Mouse (Mus musculus) monocyte, adult 2 months (primary cell): ENCODE results near the gene Hykk.
"Not testable (repeated sequence)": the region's sequence is repeated elsewhere in the genome, so short reads cannot be mapped to it uniquely, and the experiment has no call there.

Experiments used
- DNase-seq, 2 experiments: peaks; one replicate each; pipeline ENCODE4 v3.0.0; 2022; ENCODE audit warnings: low spot score in 2 of 2, low read depth in 1 of 2

Hykk gene

DNA sequence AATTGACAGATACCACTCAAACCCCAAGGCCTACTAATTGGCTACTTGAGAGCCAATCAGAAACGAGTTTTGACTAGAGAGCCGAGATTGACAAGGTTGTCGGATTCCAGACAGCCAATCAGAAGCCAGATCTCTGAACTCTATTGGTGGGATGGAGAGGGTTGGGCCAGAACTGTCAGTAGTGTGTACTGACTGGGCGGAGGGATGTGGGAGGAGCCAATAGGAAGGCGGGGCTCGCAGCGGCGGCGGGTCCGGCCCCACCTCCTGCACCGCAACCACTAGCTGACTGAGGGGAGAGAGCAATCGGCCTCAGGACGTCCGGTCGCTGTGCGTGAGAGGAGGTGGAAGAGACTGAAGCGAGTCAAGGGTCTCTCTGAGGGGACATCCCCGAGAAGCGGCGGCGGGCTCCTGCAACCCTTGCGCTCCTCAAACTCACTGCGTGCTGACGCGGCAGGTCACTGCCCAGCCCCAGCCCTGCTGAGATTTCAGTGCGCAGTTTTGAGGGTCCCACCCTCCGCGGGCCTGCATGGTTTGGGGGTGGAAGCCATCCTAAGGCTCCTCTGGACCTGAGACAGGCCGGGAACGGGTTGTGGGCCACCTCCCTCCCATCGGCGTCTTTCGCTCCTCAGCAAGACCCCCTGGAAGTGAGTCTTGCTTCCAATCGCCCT, at the start of gene Hykk:
Gene Hykk (plus strand): TSS at position 274 of the 668 bp plus-strand sequence.
- peak; percentile 9 to 46 for DNase-seq

- DNase-seq: no peak
Measured at GRCm38 (mm10) chr9:54878759-54879158, 38.3 kb upstream of the Hykk start.

DNA sequence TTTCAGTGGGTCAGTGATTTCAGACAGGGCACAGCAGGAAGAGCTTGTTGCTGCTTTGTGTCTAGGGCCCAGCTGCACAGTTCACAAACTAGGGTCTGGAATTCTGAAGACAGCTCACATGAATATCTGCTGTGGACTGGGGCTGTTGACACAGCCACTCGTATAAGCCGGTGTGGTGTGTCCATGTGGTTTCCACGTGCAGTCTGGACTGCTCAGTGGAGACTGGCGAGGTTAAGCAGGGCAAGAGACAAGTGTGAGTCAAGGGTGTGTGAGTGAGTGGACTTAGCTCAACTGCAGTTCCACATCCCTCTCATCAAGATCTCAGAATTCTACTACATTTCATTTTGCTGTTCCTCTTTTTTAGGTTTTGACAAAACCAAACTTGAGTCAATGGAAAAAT, 25.0 kb upstream of the Hykk start:
- DNase-seq: no peak

DNA sequence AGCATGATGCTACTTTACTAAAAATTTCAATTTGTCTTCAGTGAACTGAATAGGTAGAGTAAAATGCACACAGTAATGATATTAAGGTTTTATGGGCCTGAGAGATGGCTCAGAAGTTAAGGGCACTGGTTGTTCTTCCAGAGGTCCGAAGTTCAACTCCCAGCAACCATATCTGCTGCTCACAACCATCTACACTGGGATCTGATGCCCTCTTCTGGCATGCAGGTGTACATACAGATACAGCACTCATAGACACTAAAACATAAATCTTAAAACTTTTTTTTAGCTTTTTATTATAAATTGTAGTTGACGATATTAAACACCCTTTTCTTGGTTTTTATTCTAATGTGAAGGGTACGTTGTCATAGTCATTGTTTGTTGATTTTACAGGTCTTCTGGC, 20.0 kb upstream of the Hykk start:
- no peak for DNase-seq

GRCm38 (mm10) chr9:54909446-54909845, 7.6 kb upstream of the Hykk start:
- DNase-seq: no peak

DNA sequence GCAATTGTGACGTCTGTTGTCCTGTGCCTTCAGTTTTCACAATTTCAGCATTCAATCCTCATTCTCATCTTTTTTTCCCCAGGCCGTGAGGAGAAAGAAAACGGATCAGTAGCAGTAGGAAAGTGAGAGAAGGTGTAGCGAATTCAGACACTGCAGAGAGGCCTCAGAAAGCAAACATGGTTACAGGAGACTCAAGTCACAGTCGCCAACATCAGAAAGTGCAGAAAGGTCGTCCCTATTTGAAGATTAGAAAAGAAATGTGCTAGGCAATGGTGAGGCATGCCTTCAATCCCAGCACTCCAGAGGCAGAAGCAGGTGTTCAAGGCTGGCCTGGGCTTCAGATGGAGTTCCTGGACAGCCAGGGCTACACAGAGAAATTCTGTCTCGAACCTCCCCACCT, 1.5 kb upstream of the Hykk start:
- DNase-seq: no peak

DNA sequence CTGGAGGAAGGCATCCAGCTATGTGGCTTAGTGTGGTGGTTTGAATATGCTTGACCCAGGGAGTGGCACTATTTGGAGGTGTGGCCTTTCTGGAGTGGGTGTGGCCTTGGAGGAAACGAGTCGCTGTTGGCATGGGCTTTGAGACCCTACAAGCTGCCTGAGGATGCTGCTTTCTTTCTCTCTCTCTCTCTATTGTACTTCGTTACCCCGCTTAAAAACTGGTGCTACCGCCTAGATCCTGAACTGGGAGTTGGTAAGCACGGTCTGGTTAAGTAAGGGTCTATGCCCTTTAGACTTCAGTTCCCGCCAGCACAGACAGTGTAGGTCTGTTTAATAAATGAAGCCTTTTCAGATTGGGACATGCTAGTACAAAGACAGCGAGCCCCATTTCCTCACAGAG, 682 bp upstream of the Hykk start:
- no peak for DNase-seq

DNA sequence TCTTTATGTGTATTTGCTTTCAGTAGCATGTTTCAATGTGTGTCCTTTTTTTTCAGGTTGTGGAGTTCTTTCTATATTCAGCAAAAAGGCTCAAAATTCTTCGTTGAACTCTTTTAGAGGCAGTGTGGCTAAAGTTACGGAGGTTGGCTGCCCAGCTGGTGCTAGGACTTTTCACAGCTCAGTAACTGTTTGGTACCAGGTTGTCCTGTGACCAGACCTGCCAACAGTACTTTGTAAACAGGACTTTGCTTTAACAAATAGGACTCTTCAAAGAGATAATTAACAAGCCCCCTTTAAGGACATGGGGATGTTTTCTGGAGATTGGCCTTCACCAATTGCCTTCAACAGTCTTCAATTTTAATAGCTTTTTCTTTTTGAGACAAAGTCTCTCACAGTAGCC, 1.1 kb downstream of the Hykk start:
- no peak for DNase-seq

GRCm38 (mm10) chr9:54918781-54919180, 1.7 kb downstream of the Hykk start:
- DNase-seq: no peak

- no peak for DNase-seq
Measured at GRCm38 (mm10) chr9:54919946-54920345, 2.9 kb downstream of the Hykk start.

DNA sequence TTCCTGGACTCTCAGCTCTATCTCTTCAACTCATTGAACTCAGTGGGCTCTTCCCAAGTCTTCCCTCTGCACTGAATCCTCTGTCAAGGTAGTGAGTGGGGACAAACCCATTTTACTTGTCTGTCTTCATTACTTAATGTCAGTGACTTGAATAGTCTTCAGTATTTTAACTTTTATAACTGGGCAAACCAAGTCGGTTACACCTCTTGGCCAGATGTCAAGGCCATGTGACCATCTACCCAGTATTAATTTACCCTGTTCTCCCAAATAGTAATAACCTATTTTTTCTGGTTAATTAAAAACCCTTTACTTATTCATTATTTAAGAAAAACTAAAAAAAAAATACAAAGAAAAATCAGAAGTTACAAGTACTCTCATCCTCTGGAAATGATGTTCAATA, 13.7 kb downstream of the Hykk start:
- no peak for DNase-seq

DNA sequence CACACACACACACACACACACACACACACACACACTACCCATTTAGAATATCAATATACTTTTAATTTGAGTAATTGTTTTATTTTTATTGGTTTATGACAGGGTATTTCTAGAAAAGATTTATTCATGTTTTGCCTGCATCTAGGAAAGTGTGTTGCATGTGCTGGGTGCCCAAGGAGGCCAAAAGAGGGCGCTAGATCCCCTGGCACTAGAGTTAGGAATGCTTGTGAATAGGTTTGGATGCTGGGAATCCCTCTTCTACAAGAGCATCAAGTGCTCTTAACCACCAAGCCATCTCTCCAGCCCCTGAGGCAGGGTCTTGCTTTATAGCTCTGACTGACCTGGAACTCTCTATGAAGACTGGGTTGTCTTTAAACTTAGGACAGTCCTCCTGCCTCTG, 14.7 kb downstream of the Hykk start:
- no peak for DNase-seq

DNA sequence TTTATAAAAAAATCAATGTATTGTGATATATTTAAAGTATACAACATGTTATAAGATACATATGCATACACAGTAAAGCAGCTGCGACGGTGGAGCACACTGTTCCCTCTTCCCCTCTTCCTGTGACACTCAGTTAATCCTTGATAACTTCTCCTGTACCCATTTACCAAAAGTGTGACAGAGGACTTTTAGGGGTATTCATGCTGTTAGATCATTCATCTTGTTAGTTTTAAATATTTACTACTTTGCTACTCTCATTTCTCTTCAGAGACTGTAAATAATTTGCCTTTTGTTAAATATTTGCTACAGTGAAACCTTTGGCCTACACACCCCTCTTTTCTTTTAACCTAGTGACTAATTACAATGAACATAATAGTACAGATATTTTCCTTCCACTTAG, 15.3 kb downstream of the Hykk start:
- no peak for DNase-seq

DNA sequence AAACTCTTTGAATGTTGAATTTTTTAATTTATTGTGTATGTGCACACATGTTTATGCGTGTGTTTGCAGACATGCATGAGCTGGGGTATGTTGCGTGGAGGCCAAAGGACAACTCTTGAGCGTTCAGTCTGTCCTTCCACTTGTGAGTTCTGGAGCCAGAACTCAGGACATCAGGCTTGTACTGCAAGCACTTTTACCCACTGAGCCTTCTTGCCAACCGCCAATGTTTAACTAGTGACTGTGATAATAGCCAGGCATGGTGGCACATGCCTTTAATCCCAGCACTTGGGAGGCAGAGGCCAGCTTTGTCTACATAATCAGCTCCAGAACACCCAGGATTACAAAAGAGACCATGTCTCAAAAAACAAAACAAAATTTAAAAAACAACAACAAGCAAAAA, 25.0 kb downstream of the Hykk start:
- no peak for DNase-seq

GRCm38 (mm10) chr9:54944467-54944866, 27.4 kb downstream of the Hykk start:
- no peak for DNase-seq

GRCm38 (mm10) chr9:54946256-54946655, 29.2 kb downstream of the Hykk start:
- DNase-seq: no peak

DNA sequence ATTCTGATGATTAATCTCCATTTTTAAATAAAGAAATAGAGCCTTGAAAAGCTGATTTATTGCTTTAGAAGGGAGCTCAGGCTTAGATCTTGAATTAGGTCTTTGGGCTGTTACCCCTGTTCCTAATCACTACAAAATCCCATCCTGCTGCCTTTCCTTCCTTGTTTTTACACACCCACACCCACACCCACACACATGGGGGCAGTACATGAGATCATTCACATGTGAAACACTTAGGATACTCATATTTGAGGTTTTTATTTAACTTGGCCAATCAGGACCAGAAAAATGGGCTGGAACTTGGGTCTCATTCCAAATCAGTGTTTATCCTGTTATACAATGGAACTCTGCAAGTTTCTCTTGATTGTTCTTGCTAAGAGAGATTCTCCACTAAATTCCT, 32.4 kb downstream of the Hykk start:
- DNase-seq: no peak

DNA sequence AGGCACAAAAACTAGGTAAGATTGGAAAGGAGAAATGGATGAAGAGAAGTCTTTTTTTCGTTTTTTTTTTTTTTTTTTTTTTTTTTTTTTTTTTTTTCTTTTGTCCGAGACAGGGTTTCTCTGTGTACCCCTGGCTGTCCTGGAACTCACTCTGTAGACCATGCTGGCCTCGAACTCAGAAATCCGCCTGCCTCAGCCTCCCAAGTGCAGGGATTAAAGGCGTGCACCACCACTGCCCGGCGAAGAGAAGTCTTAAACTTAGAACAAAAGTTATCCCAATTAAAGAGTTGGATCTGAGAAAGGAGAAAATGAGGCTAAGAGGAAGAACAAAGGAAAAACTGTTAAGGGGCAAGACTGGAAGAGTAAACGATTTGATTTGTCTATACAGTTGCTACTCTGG, 33.1 kb downstream of the Hykk start:
- DNase-seq: not testable (repeated sequence)

DNA sequence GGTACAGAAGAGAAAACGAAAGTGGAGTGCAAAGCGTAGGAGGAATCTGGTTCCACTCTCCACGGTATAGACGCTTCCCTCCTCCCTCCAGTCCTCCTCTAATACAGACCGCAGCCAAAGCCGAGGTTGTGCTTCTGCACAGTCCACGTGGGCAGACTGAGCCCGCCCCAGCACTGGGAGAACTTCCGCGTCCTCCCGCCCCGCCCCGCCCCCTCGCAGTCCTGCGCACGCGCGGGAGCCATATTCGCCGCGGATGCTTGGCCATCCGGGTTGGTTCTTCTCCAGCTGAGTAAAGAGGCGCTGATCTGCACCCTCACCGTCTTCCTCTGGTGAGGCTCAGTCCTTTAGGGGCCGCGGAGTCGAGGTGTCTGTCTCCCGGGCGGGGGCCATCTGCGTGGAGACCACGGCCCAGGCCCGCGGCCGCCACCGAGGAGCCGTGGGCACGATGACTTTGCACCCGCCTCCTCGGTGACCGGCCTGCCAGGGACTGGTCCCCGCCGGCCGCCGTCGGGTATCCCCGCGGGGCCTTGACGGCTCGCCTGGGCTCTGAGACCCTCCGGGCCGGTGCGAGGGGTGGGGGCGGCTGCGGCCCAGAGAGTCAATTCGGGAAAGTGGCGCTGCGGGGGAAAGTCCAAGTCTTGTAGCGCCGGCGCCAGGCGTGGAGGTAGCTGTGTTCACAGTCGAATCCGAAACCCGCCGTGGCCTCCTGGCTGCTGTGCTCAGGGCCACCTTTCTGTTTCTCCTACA, 33.7 kb downstream of the Hykk start, which contains the start of the genes Psma4 and AY074887:
Gene Psma4 (plus strand): TSS at position 216 of the 747 bp plus-strand sequence.
Gene AY074887 (minus strand): TSS at position 424 of the 747 bp plus-strand sequence.
- DNase-seq: peak; percentile 66 to 82

GRCm38 (mm10) chr9:54961059-54961458, 44.0 kb downstream of the Hykk start:
- no peak for DNase-seq

- DNase-seq: peak in 1 of 2 experiments; percentile 8
Measured at GRCm38 (mm10) chr9:54963669-54964068, 46.6 kb downstream of the Hykk start.

DNA sequence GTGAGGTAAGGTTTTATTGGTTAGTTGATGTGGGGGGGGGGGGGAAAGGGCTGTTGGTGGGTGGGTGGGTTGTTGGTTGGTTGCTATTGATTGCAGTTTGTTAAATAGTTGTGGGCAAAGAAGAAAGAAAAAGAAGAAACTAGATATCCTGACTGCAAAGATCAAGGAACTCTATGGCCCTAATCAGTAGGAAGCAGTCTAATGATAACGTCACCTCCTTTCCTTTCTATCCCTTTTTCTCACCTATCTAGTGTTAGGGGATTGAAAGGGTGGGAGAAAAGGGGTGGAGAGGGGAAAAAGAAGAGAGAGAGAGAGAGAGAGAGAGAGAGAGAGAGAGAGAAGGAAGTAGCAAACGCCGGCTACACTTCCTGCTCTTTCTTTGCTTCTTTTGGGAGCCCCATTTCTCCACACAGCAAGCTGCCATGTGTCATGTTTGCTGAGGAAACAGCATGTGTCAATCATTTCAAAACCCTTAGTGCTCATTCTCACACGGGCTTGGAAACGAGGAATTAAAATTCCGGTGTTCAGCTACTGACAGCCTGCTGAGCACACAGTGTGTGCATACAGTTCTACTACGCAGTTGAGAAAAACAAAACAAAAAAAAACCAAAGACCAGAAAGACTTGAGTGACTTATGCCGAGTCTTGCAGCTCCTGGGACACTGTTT, 53.0 kb downstream of the Hykk start:
- no peak for DNase-seq
